Mouse (Mus musculus) stomach, embryonic 15.5 days (tissue): ENCODE data around the gene Tgm7. TPM values are rescaled to one million over a fixed set of nuclear protein-coding genes. Genes with fewer than 3 reads are reported as not detected.

ENCODE experiments used
- ATAC-seq: fragments of 200-750 bp; cut with Nextera tagmentation; 2 replicates; pipeline ENCODE4 v1.8.0; 2017; ENCODE audit warnings: low read depth, moderate number of reproducible peaks, moderate TSS enrichment; ENCODE audit not compliant: insufficient read depth, low FRiP score
- H3K27ac ChIP-seq: fragments of 300-500 bp; sonication (generic); 2 replicates; pipeline ENCODE4 v1.5.1; 2015; ENCODE audit warnings: mild to moderate bottlenecking, inconsistent platforms
- H3K27me3 ChIP-seq: fragments of 300-500 bp; sonication (generic); replicated peaks from 2 replicates; pipeline ENCODE4 v1.6.1; 2015; ENCODE audit warnings: inconsistent platforms
- H3K36me3 ChIP-seq: fragments of 300-500 bp; sonication (generic); 2 replicates; pipeline ENCODE4 v1.6.1; 2015; ENCODE audit warnings: inconsistent platforms
- H3K4me1 ChIP-seq: fragments of 300-500 bp; sonication (generic); 2 replicates; pipeline ENCODE4 v1.6.1; 2015; ENCODE audit warnings: inconsistent platforms
- H3K4me2 ChIP-seq: fragments of 300-500 bp; sonication (generic); 2 replicates; pipeline ENCODE4 v1.6.1; 2015; ENCODE audit warnings: mild to moderate bottlenecking, inconsistent platforms
- H3K4me3 ChIP-seq: fragments of 300-500 bp; sonication (generic); replicated peaks from 2 replicates; pipeline ENCODE4 v1.5.1; 2015; ENCODE audit warnings: inconsistent platforms
- H3K9ac ChIP-seq: fragments of 300-500 bp; sonication (generic); 2 replicates; pipeline ENCODE4 v1.6.1; 2015; ENCODE audit warnings: inconsistent platforms
- H3K9me3 ChIP-seq: fragments of 300-500 bp; sonication (generic); 2 replicates; pipeline ENCODE4 v1.6.1; 2016; ENCODE audit warnings: inconsistent platforms
- WGBS: fragments of 180-500 bp; shearing (Covaris S2); methylation state at CpG from one replicate; pipeline ENCODE4 v1.1.7; 2015; 5-methylcytosine and 5-hydroxymethylcytosine counted together
- polyA plus RNA-seq: library from polyadenylated mRNA; unstranded; fragments of >200 nt; fragmentation: Nextera tagmentation; extraction: Ambion mirVana; gene quantifications from 2 replicates; pipeline ENCODE4 v1.2.1, GENCODE M21; 2015

The Tgm7 gene
- polyA plus RNA-seq: 0.40 and 0.52 TPM in 2 replicates

DNA sequence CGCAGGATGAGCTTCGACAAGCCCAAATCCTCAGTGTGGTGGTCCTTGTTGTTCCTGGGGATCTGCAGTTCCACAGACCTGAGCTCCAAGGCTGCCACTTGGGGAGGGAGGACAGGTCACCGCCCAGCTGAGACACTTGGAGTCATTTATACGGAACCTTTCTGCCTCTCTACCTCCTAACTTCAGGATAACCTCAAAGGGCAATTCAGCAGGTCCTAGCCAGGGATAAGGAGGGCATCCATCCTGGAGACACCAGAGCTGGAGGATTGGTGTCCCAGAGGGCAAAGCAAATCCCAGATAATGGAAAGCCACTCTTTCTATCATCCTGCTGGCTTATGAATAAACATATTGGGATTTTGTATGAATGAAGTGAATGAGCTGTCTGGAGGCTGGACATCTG, at the start of gene Tgm7:
Gene Tgm7, minus strand, starts transcription at position 101 of the 400 bp plus-strand sequence.
- Histone ChIP-seq H3K4me2 (no peak within 1 kb of the TSS), H3K4me1 (no peaks in the 10 kb centered on the region), H3K4me3 (no peak within 1 kb of the TSS), H3K36me3 (no peaks in the 10 kb centered on the region), H3K9me3 (no peaks in the 10 kb centered on the region), H3K27me3 (no peaks in the 10 kb centered on the region), H3K9ac (no peak within 1 kb of the TSS), H3K27ac (no peak within 1 kb of the TSS)
- no peak for ATAC-seq
- 93% methylated on average over 4 of the region's 4 CpGs for WGBS

- H3K4me3 ChIP-seq: no peak overlapping the region
- H3K36me3 ChIP-seq: peaks cover 6% of the 10 kb centered on the region; the same call in 1 of the 2 replicates
Observed at GRCm38 (mm10) chr2:121153100-121153499, 43.5 kb upstream of the Tgm7 start.

GRCm38 (mm10) chr2:121149679-121150078, 40.1 kb upstream of the Tgm7 start:
- no peak overlapping the region for H3K4me3 ChIP-seq
- no peak for ATAC-seq
- no peak overlapping the region for H3K4me2 ChIP-seq
- no peaks in the 10 kb centered on the region for H3K9me3 ChIP-seq
- no peaks in the 10 kb centered on the region for H3K4me1 ChIP-seq
- peaks cover 4% of the 10 kb centered on the region; the same call in 1 of the 2 replicates for H3K36me3 ChIP-seq
- H3K27me3 ChIP-seq: no peaks in the 10 kb centered on the region
- no peak overlapping the region for H3K9ac ChIP-seq
- 79% methylated on average over 5 of the region's 5 CpGs for WGBS
- H3K27ac ChIP-seq: no peak overlapping the region

More at GRCm38 (mm10) chr2:121153100-121153499, 43.5 kb upstream of the Tgm7 start:
- 93% methylated on average over 3 of the region's 3 CpGs for WGBS
- Histone ChIP-seq H3K27ac (no peak overlapping the region), H3K4me2 (no peak overlapping the region), H3K27me3 (no peaks in the 10 kb centered on the region), H3K9ac (no peak overlapping the region), H3K9me3 (no peaks in the 10 kb centered on the region), H3K4me1 (no peaks in the 10 kb centered on the region)
- no peak for ATAC-seq

DNA sequence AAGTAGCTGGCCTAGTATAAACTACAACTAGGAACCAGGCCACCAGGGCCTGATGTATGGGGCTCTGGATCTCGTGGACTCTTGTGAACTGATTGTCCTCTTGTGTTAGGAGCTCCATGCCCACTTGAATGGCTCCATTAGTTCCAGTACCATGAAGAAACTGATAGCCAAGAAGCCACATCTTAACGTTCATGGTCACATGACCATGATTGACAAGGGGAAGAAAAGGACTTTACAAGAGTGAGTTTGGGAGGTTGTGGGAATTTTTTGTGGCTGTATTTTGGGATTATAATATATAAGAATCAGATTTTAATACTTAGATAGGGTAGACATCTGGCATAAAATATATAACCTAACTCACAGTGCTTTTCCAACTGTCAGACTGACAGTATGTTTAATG, 32.8 kb upstream of the Tgm7 start:
- no peak overlapping the region for H3K4me3 ChIP-seq
- no peak for ATAC-seq
- no peaks in the 10 kb centered on the region for H3K9me3 ChIP-seq
- peaks cover 21% of the 10 kb centered on the region; the same call in 1 of the 2 replicates for H3K36me3 ChIP-seq
- WGBS: 79% methylated on average over 2 of the region's 2 CpGs
- H3K27ac ChIP-seq: no peak overlapping the region
- no peaks in the 10 kb centered on the region for H3K27me3 ChIP-seq
- H3K4me1 ChIP-seq: peaks cover 14% of the 10 kb centered on the region
- H3K4me2 ChIP-seq: no peak overlapping the region
- H3K9ac ChIP-seq: no peak overlapping the region

GRCm38 (mm10) chr2:121141216-121142035, 31.8 kb upstream of the Tgm7 start:
- ATAC-seq: no peak
- Histone ChIP-seq H3K27me3 (no peaks in the 10 kb centered on the region), H3K9me3 (no peaks in the 10 kb centered on the region), H3K9ac (peak overlapping the region; percentile 54; the same call in 1 of the 2 replicates), H3K36me3 (peaks cover 21% of the 10 kb centered on the region; the same call in 1 of the 2 replicates), H3K27ac (peak overlapping the region; percentile 98), H3K4me1 (peaks cover 14% of the 10 kb centered on the region), H3K4me2 (peak overlapping the region; percentile 79), H3K4me3 (peak overlapping the region; percentile 67)
- WGBS: 63% methylated on average over 16 of the region's 16 CpGs

DNA sequence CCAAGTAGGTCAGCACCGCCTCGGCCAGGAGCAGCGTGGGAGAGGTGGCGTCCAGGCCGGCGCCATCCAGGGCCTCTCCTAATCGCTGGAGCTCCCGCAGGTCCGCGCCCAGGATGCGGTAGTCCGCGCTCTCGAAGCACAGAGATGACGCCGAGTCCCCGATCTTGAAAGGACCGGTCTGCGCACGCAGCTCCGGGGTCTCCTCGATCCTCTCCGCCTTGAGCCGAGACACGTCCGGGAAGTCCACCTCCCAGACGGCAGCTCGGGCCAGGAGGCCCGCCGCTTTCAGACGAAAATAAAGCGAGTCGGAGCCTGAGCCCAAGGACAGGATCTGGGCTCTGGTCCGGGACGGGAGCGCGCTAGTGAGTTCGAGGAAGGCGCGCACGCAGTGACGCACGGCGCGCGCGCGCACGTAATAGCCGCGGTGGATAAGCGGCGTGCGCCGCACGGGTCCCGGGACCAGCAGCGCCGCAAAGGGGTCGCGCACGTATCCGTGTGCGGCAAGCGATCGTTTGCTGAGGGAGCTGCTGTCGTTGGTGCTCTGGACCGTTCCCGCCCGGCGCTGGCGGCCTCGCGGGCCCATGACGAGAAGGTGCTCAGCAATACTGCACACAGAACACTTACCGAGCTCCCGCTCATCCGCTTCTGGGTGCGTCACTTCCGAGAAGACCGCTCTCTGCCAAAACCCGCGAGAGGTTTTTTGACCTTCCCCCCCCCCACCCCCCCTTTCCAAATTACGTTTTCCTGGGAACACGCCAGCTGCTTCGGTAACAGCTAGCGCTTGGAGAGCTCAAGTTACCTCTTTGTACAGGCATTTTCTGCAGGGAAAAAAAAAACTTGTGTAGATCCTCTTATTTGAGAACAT, 30.7 kb upstream of the Tgm7 start, which contains the start of the genes Adal and Lcmt2:
Gene Adal, plus strand, starts transcription at position 411 of the 865 bp plus-strand sequence.
Gene Lcmt2, minus strand, starts transcription at position 636 of the 865 bp plus-strand sequence.
- Histone ChIP-seq H3K36me3 (peaks cover 21% of the 10 kb centered on the region; the same call in 1 of the 2 replicates), H3K4me2 (peak within 1 kb of the TSS; percentile 79), H3K9me3 (no peaks in the 10 kb centered on the region), H3K27me3 (no peaks in the 10 kb centered on the region), H3K9ac (peak within 1 kb of the TSS; percentile 60), H3K27ac (peak within 1 kb of the TSS; percentile 98), H3K4me3 (peak within 1 kb of the TSS; percentile 67), H3K4me1 (peaks cover 14% of the 10 kb centered on the region)
- peak; percentile 94 for ATAC-seq
- WGBS: under 1% methylated on average over 87 of the region's 87 CpGs

DNA sequence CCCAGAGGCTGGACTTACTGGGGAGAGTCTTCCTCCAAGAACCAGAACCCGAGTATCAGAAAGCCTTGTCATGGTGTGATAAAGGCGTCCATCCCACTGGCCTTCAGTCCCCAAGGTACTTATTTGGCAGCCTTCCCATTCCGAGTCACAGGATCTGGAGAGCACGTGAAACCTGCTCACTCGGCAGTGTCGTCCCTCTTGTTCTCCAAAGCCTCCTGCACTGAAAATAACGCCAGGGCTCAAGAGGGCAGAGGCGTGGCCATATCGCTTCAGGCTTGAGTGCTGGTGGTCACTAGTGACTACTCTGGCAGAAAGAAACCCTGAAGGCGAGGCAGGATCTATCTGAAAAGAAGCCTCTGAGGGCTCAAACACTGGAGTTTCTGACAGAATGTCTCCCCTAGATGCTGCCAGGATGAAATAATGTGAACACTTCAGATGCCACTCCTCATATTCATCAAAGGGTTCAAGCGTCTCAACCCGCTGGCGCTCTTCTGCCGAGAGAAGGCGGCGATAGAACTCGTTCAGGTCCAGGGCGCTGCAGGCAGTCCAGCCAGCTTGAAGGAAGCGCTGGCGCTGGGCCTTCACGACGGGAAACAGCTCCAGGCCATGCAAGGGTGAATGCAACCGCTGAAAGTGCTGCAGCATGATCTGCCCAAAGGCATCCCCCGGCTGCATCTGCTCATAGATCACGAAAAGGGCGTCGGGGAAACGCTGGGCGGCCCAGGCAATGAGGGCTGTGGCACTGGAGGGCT, 29.8 kb upstream of the Tgm7 start:
- H3K27ac ChIP-seq: peak overlapping the region; percentile 98
- peak overlapping the region; percentile 79 for H3K4me2 ChIP-seq
- no peaks in the 10 kb centered on the region for H3K9me3 ChIP-seq
- H3K27me3 ChIP-seq: no peaks in the 10 kb centered on the region
- peaks cover 19% of the 10 kb centered on the region; the same call in 1 of the 2 replicates for H3K36me3 ChIP-seq
- H3K4me1 ChIP-seq: peaks cover 14% of the 10 kb centered on the region
- H3K9ac ChIP-seq: peak overlapping the region; percentile 60
- 48% methylated on average over 29 of the region's 29 CpGs for WGBS
- peak overlapping the region; percentile 67 for H3K4me3 ChIP-seq
- no peak; the same call in 1 of the 2 replicates for ATAC-seq

DNA sequence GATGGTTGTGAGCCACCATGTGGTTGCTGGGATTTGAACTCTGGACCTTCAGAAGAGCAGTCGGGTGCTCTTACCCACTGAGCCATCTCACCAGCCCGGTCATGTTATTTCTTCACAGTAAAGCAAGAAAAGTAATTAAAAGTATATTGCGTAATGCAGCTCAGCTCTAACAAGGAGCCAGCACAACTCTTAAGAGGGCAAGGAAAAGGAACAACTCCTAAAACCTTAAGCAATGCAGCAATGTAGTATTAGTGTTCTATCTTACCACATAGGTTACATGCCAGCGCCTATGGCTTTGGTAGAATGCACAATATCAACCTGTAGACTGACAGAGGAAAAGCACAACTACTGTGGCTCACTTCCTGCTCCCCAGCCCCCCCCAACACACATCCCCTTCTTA, 27.8 kb upstream of the Tgm7 start:
- H3K4me2 ChIP-seq: no peak overlapping the region
- peaks cover 14% of the 10 kb centered on the region for H3K4me1 ChIP-seq
- no peak overlapping the region for H3K4me3 ChIP-seq
- no peaks in the 10 kb centered on the region for H3K9me3 ChIP-seq
- no peak for ATAC-seq
- no peak overlapping the region for H3K9ac ChIP-seq
- H3K36me3 ChIP-seq: 0 out of 2 replicates have a peak, but pooled peaks cover 10% of the 10 kb centered on the region
- WGBS: 96% methylated on average over 4 of the region's 4 CpGs
- H3K27ac ChIP-seq: no peak overlapping the region
- H3K27me3 ChIP-seq: no peaks in the 10 kb centered on the region

- ATAC-seq: no peak
- H3K36me3 ChIP-seq: 0 out of 2 replicates have a peak, but pooled peaks cover 2% of the 10 kb centered on the region
- H3K4me3 ChIP-seq: no peak overlapping the region
- H3K4me1 ChIP-seq: no peaks in the 10 kb centered on the region
- H3K9me3 ChIP-seq: no peaks in the 10 kb centered on the region
- H3K27me3 ChIP-seq: no peaks in the 10 kb centered on the region
- H3K27ac ChIP-seq: no peak overlapping the region
- WGBS: 63% methylated on average over 1 of the region's 1 CpGs
- no peak overlapping the region for H3K9ac ChIP-seq
- H3K4me2 ChIP-seq: no peak overlapping the region
Observed at GRCm38 (mm10) chr2:121132822-121133221, 23.2 kb upstream of the Tgm7 start.

DNA sequence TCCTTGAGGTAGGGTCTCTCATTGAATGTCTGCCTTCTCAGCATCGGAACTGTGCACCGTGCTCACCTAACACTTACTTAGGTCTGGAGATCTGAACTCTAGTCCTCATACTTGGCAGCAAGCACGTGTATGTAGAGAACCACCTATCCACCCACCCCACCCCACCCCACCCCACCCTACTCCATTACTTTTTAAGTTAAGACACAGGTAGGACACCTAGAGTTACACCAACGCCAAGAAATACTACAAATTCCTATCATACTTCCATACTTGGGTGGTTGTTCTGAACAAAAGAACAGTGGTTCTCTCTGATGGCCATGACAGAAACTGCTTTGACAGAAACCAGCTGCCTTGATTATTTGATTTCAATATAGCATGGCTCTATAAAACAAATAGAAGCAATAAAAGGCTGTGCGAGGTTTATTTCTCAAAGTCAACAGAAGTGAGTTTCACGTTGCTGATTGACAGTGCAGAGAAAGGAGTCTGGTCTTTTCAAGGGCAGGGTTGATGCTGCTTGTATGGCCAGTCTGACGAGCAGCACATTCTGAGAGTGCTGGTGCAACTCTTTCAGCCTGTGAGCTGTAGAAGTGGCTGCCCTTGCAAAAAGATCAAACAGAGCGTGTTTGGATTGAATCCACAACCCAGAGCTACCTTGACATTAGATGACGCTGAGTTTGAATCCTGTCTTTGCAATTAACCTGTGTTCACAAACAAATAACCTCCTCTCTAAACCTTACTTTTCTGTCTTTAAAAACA, 19.4 kb upstream of the Tgm7 start:
- WGBS: 61% methylated on average over 9 of the region's 9 CpGs

More for the DNA sequence above, 19.4 kb upstream of the Tgm7 start:
- Histone ChIP-seq H3K4me1 (no peaks in the 10 kb centered on the region), H3K4me3 (no peak overlapping the region), H3K27ac (no peak overlapping the region), H3K9me3 (no peaks in the 10 kb centered on the region), H3K36me3 (no peaks in the 10 kb centered on the region), H3K9ac (no peak overlapping the region), H3K27me3 (no peaks in the 10 kb centered on the region), H3K4me2 (no peak overlapping the region)
- no peak for ATAC-seq
